Mouse (Mus musculus) mesoderm, embryonic 11.5 days (tissue): ENCODE results near the gene Fbh1.

ENCODE experiments used
- DNase-seq: peaks from one replicate; pipeline ENCODE4 v3.0.0-alpha.2; 2012; ENCODE audit warnings: low read depth, low spot score

The Fbh1 gene

DNA sequence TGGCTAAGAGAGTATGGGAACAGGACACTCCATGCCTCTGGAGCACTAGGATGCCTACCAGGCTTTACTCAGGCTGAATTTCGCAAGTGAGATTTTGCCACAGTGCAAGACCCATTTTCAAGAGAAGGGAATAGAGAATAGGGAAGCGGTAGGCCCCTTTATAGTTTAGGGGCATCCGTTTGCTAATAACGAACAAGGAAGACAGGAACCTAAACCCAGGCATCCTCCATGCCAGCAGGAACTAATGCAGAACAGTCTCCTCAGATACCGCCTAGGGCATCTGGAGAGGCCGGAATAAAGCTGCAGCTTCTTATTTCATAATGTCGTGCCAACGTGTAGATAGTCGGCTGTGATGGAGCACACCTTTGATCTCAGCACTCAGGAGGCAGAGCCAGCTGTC, 54.8 kb downstream of the Fbh1 start:
- no peak for DNase-seq

DNA sequence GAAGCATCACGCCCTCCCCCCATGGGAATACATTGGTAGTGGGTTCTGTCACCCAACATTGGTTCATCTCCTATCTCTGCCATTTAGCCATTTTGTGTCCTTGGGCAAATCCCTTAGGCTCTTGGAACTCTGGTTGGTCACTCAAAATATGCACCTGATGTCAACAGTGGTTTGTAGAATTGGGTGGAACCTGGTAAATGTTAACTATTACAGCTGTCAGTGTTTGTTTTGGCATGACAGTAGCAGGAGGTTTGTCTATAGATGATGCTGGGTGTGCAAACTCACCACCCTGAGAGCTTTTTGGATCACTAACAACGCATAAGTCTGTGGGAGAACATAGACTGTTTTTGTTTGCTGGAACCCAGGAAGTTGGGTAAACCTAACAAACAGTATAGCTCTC, 58.8 kb downstream of the Fbh1 start:
- DNase-seq = no peak

DNA sequence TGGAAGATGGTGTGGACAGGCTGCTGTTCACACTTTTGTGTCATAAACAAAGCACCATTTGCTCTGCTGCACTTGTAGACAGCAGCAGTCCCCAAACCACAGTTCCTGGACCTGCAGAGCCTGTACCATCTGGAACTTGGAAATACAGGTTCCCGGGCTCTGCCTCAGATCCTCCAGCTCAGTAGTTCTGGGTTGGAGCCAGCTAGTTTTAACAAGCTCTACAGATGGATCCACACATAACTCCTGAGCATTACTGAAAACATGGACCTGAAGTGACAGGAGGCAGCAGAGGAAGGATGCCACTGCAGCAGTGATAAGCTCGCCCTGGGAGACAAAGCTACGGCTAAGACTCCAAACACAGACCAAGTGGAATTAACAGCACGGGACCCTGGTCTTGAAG, 62.8 kb downstream of the Fbh1 start:
- DNase-seq = no peak

DNA sequence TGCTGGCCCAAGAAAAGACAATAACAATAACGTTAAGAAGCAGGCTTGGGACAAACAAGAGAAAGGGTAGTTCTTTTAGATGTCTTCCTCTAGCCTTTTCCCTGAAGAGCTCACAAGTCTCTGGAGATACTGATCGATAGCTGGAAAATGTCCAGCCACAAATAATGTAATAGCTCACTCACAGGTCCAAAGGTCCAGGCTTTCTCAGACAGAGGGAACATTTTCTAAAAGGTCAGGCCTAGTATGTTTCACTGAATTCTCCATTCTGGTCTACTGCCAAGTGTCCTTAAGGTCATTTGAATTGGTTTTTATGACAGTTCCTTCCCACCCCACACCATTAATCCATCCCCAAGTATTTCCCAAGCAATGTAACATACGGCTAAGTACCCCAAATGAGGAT, 64.4 kb downstream of the Fbh1 start:
- no peak for DNase-seq

DNA sequence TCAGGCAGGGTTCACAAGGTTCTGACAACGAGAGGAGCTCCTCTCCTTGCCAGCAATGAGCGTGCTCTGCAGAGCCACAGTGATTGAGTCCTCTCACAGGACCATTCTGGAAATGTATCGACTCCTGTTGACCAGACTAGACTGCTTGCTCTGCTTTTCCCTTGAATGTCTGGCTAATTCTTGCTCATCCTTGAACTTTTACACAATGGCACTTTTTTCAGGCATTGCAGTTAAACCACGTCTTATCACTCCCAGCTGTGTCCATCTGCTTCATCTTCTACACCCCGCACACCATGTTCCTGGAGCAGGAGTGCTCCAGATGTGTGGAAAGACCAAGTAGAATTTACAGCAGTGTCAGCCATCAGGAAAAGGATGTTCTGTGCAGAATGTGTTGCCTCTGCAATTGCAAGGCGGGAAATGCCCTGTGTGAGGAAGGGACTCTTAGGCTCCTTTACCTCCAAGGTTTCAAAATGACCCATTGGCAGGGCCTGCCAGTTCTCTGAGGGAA, 64.8 kb downstream of the Fbh1 start:
- DNase-seq = no peak

DNA sequence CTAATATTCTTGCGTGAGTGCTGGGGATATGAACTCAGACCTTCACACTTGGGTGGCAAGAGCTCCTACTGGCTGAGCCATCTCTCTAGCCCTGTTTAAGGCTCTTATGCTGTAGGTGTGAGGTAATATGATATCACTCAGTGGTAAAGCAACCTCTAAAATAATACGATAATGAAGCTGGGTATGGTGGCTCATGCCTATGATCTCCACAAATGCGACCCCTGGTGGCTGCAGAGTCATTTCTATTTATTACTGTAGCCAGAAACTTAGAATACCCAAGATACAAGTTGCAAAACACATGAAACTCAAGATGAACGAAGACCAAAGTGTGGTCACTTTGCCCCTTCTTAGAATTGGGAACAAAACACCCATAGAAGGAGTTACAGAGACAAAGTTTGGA, 67.3 kb downstream of the Fbh1 start:
- DNase-seq = peak; percentile 14

DNA sequence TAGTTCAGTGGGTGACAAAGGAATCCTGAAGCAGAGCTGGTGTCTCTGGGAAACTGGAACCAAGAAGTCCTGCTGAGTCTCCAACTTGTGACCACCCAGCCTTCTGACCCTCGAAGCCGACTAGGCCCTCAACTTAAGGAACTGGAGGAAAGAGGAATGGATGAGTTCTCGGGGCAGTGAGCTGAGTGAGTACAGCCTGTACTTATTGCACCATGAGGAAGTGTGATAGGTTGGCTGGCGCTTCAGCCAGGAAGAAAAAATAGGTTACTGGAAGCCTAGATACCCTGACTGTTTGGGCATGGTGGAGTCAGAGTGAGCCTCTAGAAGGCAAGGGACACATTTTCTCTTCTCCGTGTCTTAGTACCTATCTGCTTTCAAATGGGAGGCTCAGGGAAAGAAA, 68.8 kb downstream of the Fbh1 start:
- DNase-seq = no peak

DNA sequence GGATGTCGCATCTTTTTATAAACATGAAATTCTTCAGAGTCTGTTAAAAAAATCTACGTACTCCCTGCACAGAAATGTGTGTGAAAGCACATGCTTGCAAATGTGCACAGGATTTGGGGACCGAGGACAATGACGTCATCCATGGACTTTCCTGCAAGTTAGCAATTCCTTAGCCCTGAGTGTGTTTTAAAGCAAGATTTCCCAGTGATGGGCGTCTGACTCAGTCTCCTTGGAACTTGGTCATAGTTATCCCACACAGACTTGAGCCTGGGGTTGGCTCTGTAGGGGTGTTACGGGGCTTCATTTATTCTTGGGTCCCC, 70.7 kb downstream of the Fbh1 start:
- DNase-seq = no peak

DNA sequence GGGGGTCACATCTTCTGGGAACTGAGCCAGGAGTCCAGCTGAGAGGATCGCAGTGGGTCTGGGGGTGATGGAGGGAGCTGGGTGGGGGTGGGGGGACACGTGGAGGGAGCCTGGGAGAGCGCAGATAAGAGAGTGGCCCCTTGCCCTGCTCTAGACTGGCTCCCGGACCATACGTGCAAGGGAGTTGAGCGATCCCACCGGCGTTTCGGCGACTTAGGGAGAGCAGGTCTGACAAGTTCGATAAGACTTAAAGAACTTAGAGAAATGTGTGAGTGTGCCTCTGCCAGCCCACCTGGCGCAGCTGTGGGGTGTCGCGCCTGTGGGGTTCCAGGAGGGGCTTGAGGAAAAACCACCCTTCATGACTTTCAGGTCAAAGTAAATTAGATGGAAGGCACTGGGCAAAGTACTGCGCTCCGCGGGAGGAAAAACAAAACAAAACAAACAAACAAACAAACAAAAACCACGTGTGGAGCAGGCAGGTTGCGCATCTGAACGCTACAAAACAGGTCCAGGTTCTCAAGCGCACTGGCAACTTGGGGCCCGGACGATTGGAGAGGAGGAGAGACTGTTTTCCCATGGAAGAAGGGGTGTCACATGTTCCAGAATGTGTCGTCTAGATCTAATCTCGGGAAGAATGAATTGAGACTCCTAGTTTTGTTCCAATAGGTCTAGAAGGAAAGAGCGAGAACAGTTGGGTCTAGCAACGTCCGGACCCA, 71.2 kb downstream of the Fbh1 start:
- DNase-seq = peak; percentile 10

DNA sequence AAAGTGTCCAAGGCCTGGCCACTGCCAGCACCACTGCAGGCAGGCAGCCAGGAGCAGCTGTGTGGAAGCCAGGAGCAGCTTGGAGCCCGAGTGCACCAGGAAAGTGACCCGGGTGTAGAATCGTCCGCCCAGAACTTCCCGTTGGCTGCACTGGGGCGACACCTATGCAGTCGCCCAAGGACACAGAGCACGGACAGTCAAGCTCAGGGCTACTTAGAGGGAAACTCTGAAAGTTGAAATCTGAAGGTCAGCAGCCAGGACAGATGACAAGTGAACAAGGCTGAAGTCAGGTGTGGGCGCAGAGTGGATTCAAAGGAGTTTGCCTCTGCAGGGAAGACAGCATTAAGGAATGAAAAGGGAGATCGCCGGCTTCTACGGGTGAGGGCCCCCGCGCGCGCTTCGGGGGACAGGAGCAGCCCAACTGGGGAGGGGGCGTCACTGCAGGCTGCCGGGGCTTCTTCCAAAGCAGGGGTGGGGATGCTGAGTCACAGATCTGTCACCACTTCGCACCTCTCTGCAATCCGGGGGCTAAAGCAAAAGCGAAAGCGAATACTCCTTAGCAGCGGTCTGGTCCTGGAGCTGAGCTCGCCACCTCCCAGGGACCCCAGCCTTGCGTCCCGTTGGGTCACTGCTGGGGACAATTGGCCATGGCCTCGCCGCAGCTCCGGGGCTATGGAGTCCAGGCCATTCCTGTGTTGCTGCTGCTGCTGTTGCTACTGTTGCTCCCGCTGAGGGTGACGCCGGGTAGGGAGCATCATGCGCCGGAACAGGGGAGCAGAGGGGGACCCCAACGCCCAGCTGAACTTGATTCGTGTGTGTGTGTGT, 72.0 kb downstream of the Fbh1 start, which contains the start of gene Il15ra:
Gene Il15ra (plus strand): TSS at position 90 of the 825 bp plus-strand sequence.
- DNase-seq = peak; percentile 42

DNA sequence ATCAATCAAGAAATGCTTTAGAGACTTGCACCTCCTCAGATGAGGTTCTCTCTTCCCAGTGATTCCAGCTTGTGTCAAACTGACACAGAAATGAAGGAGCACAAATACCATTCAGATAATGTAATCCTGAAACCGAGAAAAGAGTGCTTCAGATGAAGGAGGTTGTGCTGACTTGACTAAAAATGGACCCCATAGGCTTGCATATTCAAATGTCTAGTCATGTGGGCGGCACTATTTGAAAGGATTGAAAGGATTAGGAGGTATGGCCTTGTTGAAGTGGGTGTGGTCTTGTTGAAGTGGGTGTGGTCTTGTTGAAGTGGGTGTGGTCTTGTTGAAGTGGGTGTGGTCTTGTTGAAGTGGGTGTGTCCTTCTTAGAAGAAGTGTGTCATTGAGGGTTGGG, 77.5 kb downstream of the Fbh1 start:
- DNase-seq = no peak

DNA sequence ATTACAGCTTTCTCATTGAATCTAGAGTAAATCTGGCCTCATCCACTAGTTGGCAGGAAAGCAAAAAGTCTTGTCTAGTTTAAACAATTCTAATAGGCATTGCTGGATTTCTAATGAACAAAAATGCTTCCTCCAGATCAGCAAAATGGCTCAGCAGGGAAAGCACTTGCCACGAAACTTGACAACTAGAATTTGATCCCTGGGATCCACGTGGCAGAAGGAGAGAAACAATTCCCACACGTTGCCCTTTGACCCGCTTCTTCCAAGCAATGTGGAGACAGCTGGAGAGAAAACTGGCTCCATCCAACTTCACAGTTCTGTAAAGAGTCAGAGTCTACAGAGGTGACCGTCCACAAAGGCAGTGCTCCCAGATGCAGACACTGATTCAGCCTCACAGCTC, 78.4 kb downstream of the Fbh1 start:
- no peak for DNase-seq

DNA sequence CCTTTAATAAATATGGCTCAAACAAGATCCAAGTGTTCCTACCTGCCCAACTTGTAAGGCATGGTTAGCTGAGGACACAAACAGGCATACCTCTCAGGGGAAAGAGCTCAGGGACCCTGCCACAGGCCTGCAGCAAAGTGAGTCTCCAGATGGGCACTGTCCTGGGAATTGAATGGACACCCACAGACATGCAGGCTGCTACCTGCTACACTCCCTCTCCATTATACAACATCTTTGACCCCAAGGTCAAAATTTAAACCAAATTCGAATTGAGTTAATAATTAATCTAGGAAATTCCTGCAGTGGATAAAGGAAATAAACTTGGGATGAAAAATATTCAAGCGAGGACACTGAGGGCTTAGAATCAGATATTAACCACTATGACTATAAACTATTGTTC, 81.5 kb downstream of the Fbh1 start:
- DNase-seq = no peak

DNA sequence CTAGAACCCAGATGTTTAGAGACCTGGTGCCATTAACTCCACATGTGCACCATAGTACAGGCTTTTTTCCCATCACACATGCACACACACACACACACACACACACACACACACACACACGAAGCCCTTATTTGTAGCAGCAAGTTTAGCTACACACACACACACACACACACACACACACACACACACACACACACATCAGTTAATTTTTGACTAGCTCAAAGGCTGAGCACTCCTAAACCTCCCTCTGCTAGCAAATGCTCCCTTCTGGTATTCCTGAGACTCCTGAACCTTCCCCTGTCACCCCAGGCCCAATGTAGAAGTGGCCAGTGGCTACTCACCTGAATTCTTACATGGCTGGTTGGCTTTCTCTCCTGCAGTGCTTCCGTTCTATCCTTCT, 83.3 kb downstream of the Fbh1 start:
- no peak for DNase-seq

DNA sequence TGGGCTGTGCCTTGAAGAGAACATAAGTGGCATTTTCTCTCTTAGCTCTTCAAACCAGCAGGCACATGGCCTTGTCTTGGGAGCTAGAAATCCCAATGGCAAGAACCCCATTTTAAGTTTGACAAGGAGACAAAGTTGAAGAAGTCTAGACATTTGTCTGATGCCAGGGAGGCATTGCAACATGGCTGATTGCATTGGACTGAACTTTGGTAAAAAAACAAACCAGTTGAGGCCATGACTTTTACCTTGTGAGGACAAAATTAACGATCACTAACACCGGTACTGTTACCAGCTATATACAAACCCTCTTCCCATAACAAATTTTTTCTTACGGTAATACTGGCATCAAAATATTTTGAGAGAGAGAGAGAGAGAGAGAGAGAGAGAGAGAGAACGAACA, 84.0 kb downstream of the Fbh1 start:
- DNase-seq = no peak
